Mouse (Mus musculus) NIH3T3 (cell line): ENCODE data around the gene Stra6l.

Experiments used
- DNase-seq: peaks from one replicate; pipeline ENCODE4 v3.0.0-alpha.2; 2012; ENCODE audit warnings: low read depth

Gene Stra6l

DNA sequence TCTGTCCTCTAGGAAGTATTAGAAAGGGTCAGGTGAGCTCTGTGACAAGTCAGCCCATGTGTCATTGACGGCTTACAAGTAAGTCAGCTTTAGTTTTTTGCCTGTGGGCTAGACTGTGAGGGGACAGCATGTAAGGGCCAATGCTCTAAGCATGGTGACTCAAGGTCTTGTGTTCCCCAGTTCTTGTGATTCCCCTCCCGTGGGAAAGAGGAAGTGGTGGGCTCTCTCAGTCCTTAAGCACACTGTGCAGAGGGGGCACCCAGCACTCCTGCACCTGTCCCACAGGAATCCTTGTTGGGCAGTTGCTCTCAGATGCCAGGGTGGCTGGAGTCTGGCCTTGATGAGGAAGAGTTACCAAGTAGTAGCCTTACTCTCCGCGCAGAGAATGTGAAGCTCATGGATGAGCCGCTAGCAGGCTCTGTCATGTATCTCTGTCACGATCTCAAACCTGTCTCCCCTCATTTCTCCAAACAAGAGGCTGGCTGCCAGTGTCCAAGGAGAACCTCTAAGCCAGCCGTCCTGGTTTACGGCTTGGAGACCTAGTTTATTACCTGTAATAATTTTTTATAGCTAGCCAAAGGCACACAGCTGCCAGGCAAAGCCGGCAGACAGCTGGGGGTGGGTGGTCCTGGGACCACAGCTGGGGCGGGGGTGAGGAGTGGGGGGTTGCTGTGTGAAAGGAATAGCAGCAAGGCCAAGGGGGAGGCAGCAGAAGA lies at the start of gene Stra6l:
Gene Stra6l (plus strand): TSS at position 556 of the 716 bp plus-strand sequence.
- no peak for DNase-seq

DNA sequence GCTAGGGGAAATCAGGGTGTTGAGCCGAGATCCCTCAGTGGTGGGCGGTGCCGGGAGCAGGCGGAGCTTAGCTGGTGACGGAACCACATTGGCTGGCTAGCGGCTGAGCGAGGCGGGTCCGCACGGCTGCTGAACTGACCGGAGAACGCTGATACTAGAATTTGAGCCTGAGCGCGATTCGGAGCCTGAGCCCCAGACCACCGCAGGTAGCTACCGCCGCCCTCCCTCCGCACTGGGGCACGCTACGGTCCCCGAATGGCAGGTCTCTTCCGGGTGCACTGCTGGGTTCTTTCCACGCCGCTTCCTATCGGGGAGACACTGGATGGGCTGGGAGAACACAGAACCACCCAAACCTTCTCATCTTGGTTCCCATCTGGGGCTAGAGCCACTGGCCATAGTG lies 49.5 kb upstream of the Stra6l start, which contains the start of gene Aldh1b1:
Gene Aldh1b1 (plus strand): TSS at position 59 of the 400 bp plus-strand sequence.
- no peak for DNase-seq

DNA sequence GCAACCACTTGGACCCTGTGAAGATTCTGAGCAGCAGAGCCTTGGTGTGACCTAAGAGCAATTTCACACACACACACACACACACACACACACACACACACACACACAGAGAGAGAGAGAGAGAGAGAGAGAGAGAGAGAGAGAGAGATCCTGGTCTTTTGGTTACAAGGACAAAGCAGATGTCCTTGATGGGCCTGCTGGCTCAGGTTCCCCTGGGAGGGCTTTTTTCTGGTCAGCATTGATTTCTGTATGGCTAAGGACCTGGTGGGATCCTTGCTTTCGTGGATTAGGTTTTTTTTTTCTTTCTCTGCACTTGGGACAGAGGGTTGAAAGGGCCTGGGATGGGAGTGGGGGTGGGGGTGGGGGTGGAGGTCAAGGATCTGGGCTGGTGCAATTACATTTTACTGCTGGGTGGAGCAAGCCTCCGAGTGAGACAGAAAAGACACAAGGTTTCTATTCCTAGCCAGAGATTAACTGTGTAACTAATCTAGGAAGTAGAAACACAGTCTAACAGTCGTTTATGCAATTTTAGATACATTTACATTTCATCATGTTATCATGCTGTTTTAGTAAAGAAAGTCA lies 48.4 kb upstream of the Stra6l start:
- no peak for DNase-seq

DNA sequence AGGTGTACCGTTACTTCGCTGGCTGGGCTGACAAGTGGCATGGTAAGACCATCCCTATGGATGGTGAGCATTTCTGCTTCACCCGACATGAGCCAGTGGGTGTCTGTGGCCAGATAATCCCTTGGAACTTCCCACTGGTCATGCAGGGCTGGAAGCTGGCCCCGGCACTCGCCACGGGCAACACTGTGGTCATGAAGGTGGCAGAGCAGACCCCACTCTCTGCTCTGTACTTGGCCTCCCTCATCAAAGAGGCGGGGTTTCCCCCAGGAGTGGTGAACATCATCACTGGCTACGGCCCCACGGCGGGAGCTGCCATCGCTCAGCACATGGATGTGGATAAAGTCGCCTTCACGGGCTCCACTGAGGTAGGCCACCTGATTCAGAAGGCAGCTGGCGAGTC lies 45.6 kb upstream of the Stra6l start:
- no peak for DNase-seq

DNA sequence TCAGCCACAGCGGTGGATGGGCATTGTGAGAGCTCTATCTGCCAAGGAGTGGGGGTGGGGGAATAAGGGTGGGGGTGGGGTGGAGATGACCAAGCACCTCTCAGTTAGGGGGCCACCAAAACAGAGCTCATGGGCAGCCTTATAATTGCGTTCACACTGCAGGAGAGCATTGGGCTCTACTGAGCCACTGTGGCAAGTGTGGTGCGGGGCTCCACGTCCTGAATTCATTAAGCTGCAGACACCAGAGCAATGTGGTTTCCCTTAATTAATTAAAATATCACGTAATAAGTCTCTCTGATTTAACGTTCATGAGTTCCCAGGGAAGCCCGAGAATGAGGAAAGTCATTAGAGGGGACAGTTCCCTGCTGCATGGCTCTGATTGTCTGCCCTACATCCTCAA lies 40.4 kb upstream of the Stra6l start:
- no peak for DNase-seq

DNA sequence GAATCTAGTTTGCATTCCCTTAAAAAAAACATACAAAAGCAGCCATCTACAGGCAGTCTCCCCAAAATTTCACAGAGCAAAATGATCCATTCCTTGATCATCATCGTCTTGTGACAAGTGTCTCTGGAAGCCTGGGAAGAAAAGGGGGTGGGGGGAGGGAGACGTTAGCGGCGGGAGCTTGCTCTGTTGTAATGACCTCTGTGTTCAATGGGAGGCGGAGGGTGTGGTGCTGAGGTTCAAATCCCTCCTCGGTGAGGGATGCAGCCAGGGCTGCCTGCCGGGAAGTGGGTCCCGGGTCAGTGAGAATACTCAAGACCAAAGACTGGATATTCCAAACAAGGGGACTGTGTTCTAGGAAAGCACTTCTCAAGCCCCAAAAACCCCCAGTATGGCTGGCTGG lies 37.2 kb upstream of the Stra6l start:
- no peak for DNase-seq

DNA sequence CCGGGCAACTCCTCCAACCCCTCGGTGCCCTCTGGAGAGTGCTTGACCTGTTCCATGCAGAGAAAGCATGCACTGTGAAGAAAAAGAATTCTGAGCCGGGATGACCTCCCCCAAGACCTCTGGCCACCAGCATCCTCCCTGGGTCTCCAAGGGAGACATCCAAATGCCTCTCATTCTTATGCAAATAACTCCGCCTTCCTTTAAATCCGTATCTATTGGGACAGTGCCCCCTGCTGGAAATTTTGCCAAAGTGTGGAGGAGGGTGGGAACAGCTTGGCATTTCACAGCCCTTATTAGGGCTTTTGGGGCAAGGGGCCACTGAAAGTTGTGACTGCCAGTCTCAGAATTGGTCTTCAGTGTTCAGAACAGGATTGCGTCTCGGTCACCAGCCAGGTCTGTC lies 32.9 kb upstream of the Stra6l start:
- peak; percentile 29 for DNase-seq

DNA sequence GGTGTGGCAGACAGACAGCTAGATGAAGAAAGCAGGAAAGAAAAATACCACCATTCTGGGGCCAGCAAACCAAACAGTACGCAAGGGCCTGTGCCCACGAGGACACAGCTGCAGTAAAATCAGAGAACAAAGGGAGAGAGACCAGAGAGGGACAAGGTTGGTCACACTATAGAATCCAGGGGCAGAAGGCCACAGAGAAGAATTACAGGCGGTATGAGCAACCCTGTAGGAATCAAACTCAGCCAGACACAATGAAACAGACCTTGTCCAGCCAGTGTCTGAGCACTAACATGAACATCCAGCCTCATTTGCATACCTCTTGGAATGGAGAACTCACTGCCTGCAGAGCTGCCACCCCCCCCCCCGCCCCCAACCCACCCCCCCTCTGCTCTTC lies 29.7 kb upstream of the Stra6l start:
- DNase-seq, result no peak

DNA sequence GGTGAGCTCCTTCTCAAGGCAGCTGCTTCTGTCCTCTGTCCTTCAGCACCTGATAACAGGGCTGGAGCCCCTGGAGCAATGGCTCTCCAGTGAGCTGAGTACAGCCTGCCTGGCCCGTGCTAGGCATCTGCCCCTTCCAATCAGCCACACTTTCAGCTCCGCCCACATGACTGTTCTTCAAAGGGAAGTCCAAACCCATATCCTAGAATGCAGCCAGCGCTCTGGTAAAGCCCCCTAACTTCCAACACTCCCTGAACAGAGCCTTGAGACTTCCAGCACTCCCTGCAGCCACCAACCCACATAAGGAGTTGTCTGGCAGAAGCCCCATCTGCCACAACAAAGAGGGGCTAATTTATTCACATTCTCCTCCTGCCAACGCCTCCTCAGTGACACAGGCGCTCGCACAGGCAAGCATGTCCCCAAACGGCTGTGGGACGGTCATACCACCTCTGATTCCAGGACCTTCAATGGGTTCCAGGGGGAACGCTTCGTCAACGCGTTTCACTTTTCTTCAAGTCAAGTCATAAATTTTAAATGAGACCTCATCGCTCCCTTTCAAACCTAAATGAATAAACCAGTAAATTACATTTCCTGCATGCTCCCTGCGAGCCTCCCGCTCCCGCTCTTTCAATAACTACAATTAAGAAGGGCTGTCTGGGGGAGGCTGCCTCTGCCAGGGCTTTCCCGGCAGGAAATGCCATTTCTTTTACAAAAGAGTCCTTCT lies 29.1 kb upstream of the Stra6l start:
- peak; percentile 2 for DNase-seq

DNA sequence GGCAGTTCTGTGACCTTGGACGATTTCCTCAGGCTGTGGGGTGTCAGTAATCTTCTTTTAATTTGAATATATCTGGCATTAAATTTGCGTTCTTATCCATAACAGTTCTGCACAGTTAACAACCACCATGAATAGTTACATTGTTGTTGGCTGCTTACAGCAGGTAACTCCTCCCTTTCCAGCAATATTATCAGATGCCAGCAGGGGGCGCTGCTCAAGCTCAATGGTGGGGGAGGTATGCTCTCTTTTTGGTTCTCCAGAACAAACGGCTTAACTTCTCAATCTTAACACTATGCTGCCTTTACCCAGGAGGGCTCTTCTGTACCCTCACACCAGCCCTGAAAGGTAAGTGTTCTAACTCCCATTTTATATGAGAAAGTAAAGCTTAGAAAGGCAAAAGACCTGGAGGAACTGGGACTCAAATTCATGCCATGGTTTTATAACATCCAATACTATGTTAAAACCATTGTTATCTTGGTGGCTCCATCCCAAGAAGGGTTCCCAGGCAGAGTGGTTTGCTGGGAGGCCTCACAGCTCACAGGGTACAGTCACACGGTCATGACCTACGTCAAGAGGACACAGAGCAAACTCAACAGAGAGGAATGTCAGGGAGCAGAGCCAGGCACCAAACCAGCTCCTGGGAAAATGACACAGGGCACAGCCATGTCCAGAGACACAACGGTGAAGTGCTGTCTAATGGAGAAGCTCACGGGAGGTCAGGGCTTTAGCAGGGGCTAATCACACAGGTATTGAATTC lies 28.2 kb upstream of the Stra6l start:
- DNase-seq, result peak; percentile 59

DNA sequence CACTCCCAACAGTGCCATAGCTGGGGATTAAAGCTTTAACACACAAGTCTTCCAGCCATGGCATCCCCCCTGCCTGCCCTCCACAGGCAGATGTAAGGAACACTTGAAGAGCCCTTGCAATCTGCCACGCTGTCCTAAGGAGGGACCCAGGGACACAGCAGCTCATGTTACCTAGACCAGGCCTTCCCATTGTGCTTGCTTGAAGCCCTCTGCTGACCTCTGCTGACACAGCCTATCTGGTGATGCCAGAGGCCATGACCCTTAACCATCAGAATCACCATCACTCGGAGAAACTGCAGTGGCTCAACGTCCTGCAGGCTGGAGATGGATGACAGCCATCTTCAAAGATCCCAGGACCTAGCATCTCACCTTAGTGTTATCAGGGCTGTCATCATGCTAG lies 26.5 kb upstream of the Stra6l start:
- no peak for DNase-seq

DNA sequence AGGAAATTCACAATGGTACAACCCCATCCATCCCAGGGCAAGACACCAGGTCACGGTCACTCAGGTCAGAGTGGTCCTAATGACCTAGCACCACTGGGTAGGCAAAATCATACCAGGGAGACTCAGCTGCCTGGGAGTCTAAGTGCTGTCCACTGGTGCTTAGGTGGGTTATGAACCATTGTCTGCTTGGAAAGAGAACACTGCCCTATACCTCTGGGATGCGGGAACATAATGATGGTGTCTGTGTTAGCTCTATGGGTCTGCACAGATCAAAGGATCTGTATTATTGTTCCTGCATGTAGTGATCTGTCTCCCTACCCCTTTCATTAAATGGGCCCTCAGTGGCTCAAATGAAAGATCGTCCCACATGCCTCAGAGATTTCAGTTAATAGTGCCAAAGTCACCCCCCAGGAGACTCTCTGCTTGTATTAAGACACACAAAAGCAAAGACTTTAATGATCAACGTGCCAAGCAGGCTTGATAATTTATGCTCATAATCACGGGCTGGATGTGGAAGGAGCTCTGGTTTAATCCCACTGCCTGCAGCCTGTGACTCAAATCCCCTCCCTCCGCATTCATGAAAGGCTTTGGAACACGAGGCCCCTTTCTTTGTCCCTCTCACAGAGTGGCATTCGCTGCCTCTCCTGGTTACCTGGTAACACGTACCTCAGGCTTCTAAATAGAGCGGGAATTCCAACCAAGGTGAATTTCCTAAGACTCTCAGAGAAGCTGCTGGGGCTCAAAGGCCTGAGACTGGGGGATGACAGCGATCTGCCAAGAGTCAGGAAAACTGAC lies 25.5 kb upstream of the Stra6l start:
- no peak for DNase-seq

DNA sequence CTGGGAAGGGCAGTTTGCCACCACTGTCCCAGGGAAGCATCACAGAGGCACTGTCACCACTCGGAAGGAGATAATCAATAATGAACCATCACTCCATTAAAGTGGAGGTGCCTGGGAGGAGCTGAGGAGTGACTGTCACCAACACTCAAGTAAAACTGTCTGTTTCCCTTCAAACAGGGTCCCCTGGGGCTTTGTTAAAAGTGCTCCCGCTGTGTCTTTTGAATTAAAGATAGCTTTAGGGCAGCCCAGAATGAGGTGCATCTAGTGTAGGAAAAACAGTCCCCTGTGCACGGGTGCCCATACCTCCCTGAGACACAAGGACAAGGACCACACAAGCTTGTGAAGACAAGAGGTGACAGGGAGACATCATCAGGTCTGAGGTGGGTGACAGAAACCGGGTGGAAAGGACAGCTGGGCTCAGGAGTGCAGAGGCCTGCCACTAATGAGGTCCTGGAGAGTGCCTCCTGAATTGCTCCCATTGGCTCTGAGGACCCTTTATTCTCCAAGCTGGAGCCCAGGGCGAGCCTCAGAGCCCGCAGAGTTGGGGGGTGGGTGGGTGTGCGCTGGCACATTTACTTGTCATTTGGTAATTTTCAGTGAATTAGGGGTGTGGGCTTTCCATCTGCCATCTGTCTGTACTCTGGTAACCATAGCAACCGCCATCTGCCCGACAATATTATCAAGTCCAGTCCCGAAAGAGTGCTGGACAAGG lies 24.3 kb upstream of the Stra6l start:
- DNase-seq, result no peak

DNA sequence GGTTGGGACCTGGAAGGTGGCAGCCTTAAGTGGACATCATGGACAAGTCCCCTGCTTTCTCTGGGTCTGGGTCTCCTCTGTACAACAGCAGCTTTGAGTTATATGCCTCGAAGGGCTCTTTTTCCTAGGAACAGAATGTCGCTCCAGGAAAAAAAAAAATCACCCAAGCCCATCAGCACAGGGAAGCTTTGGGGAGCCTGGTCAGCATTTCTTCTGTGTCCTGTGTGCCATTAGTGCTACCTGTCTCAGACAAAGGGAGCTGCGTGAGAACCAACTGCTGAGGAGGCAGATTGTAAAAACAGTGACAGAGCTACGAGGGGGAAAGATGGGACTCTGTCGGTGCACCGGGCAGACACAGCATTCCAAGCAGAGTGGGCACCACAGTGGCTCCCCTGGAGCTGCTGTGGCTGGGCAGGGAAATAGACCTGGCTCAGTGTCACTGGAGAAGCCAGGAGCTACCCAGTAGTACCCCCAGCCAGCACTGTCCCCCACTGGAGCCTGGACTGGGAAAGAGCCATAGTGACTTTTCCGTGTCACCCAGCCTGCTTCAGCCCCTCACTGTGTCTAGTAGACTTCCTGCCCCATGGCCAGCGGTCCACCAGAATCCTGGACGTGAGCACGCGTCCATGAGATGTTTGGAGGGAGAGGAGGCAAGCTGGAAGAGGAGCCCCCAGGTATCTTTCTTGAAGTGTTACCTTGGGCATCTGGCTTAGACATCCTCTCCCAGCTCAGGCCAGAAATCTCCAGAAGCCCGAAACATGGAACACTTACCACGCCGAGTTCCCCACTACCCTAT lies 23.5 kb upstream of the Stra6l start:
- no peak for DNase-seq

DNA sequence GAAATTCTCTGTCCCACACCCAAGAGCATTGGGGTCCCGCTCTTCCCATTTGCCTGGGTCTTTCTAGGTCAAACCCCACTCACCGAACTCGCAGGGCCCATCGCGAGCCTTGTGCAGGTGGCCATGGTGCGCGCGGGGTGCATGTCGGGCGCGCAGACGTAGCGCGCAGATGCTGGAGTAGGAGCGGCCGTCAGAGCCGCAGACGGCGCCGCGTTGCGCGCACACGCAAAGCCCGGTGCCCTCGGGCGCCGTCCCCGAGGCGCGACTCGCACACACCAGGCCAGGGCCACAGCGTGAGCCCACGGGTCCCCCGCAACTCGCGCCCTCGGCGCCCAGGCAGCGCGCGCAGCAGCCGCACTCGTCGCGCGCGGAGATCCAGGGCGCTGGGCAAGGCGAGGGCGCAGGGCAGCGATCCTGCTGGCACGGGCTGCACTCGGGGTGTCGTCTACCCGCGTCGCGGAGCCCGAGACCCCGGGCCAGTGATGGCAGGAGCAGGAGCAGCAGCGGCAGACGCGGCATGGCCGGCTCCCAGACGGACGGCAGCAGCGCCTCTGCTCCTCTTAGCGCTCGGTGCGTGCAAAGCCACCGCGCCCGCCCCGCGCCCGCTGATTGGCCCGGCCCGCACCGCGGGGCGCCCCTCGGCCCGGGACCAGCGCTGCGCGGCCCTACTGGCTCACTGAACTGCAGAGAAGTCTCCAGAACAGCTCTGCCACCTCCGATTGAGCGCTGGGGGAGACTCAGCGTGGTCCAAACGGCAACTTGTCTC lies 22.0 kb upstream of the Stra6l start, which contains the start of gene Igfbpl1:
Gene Igfbpl1 (minus strand): TSS at position 649 of the 766 bp plus-strand sequence.
- DNase-seq, result no peak

DNA sequence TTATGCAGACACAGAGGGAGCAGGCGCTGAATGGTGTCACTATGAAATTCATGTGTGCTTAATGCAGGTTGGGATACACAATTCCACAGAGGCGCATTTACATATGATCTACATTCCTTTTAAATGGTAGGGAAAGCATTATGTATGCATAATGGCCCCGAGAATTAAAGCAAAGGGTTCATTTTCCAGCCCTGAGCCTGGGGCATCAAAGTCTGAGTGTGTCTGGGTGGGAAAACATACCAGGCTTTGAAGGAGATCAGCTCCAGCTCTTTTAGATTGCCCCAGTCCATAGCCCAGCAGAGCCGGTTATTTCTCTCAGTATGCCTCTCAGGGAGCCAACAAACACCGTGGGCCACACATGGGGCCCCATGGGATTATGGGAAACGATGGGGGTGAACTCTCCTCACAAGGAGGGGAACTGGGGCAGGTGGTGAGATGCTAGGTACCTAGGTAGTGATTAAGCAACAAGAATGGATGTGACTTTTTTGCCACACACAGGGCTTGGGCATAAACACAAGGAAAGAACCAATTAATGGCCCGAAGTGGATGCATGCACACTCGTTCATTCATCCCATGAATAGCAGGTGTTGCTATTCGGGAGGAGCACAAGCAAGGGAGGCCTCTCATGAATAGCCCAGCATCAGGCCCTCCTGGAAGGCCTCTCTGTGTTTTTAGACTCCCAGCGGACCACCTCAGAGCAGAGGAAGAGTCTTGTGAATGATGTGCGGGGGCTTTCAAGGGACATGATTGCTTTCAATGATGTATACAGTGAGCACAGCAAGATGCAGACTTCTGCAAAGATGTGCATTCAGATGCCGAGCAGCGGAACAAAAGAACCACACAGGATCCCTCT lies 18.3 kb upstream of the Stra6l start:
- DNase-seq, result no peak

DNA sequence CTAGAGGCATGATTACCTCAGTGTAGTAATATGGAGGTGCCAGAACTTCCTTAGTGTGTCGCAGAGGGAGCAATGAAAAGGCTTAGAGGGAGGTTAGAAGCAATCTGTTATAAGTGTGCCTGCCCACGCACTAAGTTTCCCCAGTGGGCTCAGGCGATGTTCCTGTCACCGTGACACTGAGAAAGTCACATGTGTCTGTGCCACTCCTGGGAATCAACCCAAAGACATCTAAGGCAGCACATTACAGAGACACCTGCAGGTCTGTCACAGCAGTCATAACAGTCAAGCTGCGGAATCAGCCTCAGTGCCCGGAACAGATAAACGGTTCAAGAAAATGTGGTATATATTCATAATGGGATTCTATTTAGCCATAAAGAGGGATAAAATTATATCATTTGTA lies 16.5 kb upstream of the Stra6l start:
- no peak for DNase-seq

DNA sequence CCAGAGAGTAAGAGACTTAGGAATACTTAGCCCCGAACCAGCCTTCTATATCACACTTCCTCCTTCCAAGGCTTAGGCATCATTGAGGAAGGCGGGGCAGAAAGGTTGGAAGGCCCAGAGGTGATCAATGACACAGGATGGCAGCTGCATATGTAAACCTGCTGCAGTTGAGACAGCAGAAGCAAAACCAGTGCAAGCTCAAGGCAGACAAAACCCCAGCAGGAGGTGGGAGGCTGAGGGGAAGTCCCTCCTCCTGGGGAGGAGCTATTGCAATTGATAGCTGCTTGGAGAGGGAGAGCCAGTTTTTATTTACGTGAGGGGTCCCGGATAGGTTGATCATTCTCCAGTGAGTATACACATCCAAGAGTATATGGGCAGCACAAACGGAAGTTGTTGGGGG lies 15.0 kb upstream of the Stra6l start:
- no peak for DNase-seq
